Mouse (Mus musculus): ENCODE results near the gene BC049352.

BC049352 gene

GRCm38 (mm10) chr9:45181770-45182169 is at the start of gene BC049352:
Gene BC049352, plus strand, starts transcription at chr9:45182007.
- no peak for DNase-seq

GRCm38 (mm10) chr9:45133484-45134310 is 48.1 kb upstream of the BC049352 start:
- DNase-seq, result peak; percentile 80

DNA sequence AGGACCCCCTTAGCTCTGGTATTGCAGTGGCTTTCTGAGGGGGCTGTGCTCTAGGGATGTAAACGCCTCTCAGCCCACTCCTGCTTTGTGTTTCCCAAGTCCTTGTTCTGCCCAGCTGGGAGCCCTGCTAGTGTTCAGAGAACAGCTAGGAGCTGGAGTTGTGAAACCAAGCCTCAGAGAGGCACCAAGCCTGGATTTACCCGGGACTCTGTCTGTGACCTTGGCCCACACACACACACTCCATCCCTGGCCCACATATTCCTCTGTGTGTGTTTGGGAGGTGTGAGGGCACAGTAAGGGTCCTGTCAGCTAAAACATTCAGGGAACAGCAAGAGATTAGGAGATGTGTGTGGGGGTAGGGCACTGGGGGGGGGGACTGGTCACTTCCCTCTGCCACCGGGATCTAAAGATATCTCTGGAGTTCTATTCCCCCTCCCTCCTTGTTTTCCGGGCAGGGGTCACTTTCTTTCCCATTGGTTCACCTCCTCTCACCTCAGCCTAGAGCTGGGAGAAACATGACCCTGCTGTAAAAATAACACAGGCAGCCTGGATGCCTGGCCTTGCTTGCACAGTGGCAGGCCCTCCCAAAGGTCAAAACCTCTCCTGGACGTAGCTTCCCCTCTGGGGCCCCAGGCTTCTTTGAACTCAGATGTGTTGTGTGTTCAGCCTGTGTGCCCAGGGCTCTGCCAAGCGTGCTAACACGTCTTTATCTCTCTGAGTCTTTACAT is 45.2 kb upstream of the BC049352 start:
- DNase-seq, result no peak

DNA sequence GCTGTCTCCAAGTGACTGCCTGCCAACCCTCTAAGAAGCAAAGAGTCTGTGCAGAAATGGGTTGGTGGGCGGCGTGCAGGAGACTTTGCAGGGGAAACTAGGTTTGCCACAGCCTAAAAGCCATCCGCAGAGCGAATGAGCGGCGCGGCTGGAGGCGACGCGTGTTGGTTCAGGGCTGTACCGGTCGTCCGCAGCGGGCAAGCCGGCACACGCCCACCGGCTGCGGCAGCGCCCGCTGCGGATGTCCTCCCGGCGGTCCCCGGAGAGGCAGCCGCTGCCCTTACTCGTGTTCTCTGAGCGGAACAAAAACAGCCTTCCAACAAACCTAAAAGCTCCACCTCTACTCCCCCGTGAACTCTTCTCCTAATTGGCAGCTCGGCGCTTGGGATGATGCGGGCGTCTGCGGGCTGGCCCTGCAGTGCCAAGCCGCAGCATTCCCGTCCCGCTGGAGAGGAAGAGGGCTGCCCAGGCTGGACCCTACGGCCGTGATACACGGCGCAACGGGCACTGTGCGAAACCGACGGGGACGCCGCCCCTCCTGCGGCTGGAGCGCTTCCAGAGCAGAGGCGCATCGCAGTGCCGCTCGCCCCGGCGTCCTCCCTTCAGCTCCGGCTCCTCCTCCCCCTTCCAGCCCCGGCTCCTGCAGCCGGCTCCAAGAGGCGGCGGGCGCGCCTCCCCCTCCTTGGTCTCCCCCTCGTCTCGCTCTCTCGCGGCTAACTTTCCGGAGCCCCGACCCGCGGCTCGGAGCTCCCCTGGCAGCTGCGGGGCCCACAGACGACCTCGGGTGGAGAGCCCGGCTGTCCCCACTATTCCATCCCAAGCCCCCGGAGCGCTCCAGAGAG is 43.4 kb upstream of the BC049352 start, which contains the start of gene Scn4b:
Scn4b (plus strand) TSS at position 205 of the 842 bp plus-strand sequence.
- peak; percentile 45 to 47 for DNase-seq

DNA sequence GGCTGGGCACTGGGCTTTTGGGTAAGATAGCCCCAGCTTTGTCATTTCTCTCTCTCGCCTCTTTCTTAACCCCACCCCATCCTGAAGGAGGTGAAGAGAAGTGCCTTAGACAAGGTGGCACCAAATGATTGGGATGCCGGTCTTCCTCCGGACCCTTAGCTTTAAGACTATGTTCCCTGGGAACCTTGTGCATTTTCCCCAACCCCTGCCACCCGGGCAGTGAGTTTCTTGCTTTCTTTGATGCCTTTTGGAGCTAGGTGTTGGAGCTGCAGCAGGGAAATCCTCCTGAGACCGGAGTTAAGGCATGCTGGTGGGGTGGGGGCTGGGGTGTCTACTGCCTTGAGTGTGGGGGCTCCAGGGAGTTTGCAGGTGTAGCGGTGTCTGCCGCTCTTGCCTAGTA is 42.7 kb upstream of the BC049352 start:
- DNase-seq, result no peak

DNA sequence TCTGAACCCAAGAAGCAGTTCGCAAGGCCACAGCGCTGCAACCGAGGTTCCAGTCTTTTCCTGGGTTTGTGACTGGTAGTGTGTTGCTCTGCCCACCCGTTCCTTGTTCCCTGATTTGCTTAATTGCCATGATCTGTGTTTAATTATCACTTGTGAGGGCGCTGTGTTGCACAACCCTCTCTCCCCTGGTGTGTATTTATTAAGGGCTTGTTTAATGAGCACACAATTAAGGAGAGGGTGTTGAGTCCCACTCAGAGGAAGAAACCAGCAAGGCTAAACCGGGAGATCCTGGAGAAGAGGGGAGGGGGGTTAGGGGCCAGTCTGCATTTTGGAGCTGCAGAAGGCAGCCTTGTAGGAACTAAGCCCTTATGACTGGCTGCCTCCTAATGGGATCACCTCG is 40.9 kb upstream of the BC049352 start:
- no peak for DNase-seq

DNA sequence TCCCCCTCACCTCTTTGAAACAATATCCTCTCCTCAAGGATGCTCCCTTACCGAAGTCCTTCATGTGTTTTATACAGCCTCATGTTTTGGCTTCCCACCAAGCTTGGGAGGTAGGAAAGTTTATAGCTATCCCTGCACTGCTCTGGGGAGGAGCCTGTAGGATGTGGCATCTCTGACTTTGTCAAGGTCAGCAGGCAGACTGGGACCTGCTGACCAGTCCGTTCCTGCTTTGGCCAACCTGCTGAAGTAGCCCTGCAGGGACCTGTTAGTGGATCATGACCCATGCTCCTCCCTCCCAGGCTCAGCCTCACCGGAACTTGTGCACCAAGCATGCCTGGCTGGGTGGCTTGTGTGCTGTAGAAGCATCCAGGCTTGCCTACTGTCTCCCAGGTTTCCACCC is 39.1 kb upstream of the BC049352 start:
- DNase-seq, result no peak

DNA sequence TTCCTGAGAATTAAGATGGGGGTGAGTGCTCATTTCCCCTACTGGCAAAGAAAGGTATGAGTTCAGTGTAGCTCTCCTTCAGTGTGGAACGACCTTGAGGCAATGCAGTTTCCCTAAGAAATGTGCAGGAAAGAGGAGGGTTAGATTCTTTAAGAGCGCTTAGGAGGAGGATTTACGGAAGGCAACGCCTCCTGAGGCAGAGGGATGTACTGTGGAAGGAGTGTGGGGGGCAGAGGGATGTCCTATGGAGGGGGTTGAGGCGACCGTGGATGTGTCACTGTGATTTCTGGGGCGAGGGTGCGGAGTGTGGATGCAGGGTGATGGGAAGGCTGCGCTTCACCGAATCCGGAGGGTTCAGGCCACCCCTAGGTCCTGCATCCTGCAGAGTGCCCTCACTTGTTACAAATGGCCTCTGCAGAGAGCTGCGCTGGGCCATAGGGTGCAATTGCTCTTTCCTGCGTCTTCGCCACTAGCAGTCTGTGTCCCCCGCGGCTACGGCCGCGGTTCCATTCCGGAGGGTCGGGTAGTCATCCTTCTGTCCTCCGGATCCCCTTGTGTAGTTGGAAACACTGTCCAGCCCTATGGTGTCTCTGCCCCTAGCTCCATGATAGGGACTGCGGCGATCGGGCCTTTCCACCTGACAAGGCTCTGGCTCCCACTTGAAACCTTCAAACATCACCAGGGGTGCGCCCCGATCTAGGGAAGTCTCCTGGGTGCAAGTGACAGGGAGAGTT is 36.1 kb upstream of the BC049352 start:
- DNase-seq, result no peak

- DNase-seq, result peak; percentile 84 to 88
These were observed 35.6 kb upstream of the BC049352 start for GRCm38 (mm10) chr9:45146267-45146597.

DNA sequence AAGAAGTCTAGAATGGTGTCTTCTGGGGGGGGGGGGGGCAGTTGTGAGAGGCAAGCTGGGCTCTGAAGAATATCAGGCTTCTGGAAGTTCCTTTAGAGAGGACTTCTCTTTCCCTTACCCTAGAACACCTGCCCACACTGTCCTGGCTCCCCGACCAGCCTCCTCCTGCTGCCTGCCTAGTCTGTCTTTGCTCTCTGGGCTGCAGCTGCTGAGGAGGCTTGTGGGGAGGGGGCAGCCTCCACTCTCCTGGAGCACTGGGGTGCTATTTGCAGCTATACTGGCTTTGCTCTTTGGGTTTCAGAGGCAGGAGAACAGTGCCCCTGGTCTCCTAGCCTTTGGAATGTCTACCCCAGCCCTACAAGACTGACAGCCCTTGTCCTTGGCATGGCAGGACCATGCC is 30.9 kb upstream of the BC049352 start:
- no peak for DNase-seq

DNA sequence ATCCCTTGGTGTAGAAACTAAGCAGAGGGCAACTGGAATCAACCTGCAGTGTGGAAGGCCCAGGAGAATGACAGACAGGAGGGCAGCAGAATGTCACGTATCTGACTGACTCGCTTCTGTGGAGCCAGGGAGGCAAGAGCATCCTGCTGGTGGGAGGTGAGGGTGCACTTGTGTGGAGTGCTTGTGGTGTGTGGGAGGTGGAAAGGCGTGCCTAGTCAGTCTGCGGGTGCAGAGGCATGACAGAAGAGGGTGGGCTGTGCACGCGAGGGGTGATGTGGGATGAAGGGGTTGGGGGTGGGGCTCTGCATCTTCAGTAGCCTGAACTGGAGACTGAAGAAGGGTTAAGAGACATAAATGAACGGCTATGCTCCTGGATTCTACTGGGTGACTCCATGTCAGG is 28.4 kb upstream of the BC049352 start:
- DNase-seq, result no peak

GRCm38 (mm10) chr9:45167903-45168302 is 13.9 kb upstream of the BC049352 start:
- DNase-seq, result no peak

GRCm38 (mm10) chr9:45170150-45170549 is 11.7 kb upstream of the BC049352 start:
- no peak for DNase-seq

- no peak for DNase-seq
These were observed 10.7 kb upstream of the BC049352 start for GRCm38 (mm10) chr9:45171073-45171610.

DNA sequence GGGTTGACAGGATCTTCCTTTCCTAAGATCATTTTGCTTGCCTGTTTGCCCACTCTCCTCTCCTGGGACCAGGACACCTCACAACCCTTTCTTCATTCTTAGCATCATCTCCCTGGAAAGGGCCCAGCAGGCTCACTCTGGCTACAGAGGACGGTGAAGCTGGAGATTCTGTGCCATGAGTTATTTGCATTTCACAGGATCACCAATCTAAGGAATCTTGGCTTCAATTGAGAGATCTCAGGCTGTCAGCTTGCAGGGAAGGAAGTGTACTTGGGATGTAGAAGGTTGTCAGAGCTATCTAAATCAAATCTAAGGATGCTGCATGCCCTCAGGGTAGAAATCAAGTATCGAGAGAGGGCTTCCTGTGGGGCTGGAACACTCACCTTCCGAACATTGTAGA is 8.3 kb upstream of the BC049352 start:
- DNase-seq, result no peak

DNA sequence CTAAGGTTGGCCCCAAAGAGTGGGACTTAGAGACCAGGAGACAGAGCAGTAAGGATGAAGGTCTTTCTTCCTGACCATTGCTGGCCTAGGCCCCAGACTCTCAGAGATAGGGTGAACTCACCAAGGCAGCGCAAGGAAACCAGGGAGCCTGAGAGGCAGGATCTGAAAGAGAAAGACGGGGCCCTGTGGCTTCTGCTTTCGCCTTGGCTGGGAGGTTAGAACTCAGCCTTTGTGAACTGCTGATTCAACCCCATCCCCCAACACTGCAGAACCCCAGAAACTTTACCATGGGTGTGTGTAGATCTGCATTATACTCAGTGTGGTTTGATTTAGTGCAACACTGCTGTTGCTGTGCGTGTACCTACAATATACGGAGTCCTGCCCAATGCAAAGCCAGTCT is 2.5 kb upstream of the BC049352 start:
- DNase-seq, result no peak

GRCm38 (mm10) chr9:45182521-45182920 is 714 bp downstream of the BC049352 start:
- no peak for DNase-seq

GRCm38 (mm10) chr9:45183266-45183665 is 1.5 kb downstream of the BC049352 start:
- DNase-seq, result no peak

GRCm38 (mm10) chr9:45185250-45185649 is 3.4 kb downstream of the BC049352 start:
- no peak for DNase-seq

- DNase-seq, result peak in 1 of 2 experiments; percentile 18
These were observed 7.1 kb downstream of the BC049352 start for GRCm38 (mm10) chr9:45188570-45189563.

GRCm38 (mm10) chr9:45189661-45190174 is 7.9 kb downstream of the BC049352 start:
- no peak for DNase-seq

All from B cell, adult 2 months (primary cell).